Mouse (Mus musculus) ES-Bruce4 (cell line): ENCODE results near the gene Plekha5.

Source experiments
- CTCF ChIP-seq: IDR thresholded peaks from one replicate; pipeline ENCODE4 v1.8.1; 2011; ENCODE audit warnings: low read depth, low read length
- POLR2A ChIP-seq: IDR thresholded peaks from one replicate; pipeline ENCODE4 v1.8.1; 2011; ENCODE audit warnings: low read length; ENCODE audit not compliant: insufficient read depth

DNA sequence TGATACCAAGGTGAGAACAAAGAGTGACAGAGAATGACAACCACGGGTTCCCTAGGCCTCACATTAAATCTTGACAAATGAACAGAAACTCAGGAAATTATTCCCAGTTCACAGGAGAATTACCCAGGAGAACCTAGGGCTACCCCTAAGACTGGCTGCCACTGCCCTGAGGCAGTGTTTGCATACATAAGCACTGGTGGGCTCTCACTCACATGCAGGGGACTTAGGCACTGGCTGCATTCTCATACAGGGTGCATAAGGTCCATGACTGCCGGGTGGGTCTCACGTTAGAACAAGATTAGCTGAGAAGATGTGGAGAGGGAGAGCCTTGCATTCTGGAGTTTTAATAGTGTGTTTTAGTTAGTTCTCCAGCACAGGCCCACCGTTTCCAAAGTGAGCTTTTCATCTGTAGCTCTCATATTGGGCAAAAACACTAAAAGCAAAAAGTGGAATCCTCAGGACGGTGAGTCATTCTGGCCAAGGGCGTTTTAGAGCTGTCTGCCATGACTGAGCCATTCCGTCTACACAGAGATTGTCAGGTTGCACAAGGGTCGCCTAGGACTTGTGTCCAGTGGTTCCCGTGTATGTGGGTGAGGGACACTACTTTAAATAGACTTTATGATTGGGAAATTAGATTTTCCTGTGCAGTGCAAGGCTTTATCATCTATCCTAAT, 138.2 kb downstream of the Plekha5 start:
- TF ChIP-seq CTCF (no peak), POLR2A (no peak)
